Mouse (Mus musculus): ENCODE measurements at regions not wholly inside any gene's neighbourhood (a gene's known extent, or its start where the extent isn't known, plus 50 kb on each side); places are given as distances from the start of the nearest gene placed in this dataset.

DNA sequence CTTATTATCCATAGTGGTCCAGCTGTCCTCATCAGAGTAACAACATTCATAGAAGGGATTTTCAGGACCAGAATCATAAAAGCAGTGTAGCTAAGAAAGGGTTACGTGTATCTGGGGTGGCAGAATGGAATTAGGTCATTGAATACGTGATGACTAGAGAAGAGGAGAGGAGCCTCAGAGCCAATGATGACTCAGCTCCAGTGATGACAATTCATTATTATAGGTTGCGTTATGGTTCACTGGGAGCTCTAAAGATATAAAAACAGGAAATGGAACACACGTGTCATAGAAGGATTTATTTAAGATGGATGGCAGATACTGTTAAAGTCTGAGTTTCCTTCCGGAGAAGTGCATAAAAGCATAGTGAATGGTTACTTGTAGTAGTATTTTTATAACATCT lies 291.6 kb downstream of the Isl1 start:
- no peak for DNase-seq

DNA sequence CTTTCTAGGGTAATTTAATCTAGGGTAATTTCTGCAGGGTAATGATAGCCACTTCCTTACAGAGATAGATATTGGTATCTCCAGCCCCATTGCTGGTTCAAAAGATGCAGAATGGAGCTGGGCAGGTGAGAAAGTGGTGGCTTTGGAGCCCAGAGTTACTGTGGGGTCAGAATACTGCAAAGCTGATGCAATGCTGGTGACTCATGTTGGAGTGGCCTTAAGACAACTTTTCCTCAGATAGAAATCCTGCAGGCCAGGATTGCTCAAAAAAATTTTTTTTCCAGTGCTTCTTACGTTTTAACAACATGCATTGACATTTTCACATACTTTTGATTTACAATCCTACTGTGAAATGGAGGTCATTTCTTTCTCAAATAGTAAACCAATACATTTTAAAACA lies 305.8 kb downstream of the Isl1 start:
- no peak for DNase-seq

DNA sequence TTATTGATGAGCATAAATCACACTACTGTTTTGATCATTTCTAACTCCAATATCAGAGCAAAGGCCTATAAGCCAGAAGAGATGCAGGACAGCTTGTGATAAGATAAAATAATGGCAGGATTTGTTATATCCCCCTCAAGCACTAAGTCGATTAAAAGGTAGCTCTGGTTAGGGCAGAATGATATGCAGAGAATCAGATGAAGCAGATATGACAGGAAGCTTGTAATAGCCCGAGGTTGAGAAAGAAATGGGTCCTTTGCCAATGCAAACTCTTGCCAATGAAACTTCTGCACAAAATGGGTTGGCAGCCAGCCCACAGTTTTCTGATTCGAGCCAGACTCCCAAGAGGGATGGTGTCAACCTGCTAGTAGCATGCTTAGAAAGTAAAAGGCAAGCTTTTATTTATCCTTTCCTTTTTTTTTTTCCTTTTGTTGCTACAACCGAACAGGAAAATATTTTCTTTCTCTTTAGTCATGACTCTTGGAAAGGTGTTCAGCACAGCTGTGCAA lies 307.0 kb downstream of the Isl1 start:
- DNase-seq, result peak; percentile 56

GRCm38 (mm10) chr13:115990591-115990990 lies 318.9 kb downstream of the Isl1 start:
- no peak for DNase-seq

GRCm38 (mm10) chr13:115989091-115989490 lies 320.4 kb downstream of the Isl1 start:
- DNase-seq, result no peak

DNA sequence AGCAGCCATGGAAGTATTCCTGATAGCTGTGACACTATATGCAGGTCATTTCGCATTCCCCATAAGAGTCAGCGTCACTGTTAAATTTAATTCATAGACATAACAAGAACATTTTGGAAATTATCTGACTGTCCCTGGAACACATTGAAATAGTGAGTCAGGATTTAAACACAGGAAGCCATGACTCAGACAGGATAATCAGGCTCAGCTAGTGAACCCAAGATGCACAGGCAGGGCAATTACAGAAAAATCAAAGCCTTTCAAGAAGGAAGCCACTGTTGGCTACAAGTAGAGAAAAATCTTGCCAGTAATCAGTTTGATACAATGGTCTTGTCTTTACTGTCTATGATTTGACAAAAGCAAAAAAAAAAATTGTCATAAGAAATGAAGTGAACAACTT lies 323.2 kb downstream of the Isl1 start:
- no peak for DNase-seq

GRCm38 (mm10) chr13:115985715-115986114 lies 323.8 kb downstream of the Isl1 start:
- DNase-seq, result no peak

GRCm38 (mm10) chr13:115977890-115978203 lies 331.6 kb downstream of the Isl1 start:
- DNase-seq, result no peak

DNA sequence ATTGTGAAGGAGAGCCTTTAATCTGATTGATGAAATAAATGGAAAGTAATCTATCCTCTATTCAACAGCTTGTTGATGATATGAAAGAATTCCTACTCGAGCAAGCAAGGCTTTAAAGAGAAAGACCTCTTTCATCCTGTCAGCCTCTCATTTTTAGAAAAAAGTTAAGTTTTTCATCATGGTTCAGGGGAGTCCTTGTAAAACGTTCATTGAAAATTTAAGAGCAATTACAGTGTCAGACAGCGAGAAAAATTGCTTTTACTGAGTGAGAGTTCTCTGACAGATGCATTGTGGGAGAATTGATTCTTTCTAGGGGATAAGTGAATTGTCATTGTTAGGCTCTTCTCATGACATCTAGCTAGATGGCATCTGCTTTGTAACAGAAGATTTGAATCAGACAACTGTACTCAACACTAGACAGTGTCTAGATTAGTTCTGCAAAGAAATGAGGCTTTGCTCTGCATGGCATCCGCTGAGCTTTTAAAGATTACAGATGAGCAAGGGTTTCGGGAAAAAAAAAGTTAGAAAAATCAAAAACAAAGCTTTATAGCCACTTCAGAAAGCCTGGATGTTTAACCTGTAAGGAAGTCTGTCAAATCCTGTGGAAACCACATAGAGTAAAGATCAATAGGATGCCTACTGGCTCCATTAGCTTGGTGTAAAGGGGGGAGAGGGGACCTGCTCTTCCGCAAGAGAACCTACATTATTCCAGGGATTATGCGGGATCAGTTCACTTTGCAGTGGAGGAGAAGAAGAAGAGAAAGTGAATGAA lies 332.2 kb downstream of the Isl1 start:
- DNase-seq, result no peak
